Mouse (Mus musculus) erythroblast, embryonic 14.5 days (primary cell): ENCODE measurements around the gene Map1b.

Experiments
- GATA1 ChIP-seq: IDR thresholded peaks from 2 replicates; pipeline ENCODE4 v1.6.1; 2012; ENCODE audit warnings: low read length, inconsistent platforms, mixed read lengths
- TAL1 ChIP-seq: IDR thresholded peaks from 3 replicates; pipeline ENCODE4 v1.6.1; 2012; ENCODE audit warnings: low read length, inconsistent platforms, mixed read lengths

DNA sequence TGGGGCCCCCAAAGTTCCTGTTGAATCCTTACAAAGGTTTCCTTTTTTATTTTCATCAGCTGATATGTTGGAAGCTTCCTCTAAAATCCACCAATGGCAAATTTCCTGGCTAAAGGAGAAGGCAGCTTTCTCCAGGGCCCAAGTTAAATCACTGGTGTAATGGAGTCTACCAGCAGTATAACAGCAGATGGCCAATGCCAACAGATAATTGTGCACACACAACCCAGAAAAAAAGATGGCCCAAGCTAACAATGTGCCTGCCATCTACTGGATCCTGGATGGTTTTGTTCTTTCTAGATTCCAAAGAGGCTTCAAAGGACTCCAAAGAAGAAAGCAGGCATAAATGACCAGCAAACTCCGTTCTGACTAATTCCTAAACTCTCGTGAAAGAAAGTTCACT lies 48.1 kb downstream of the Map1b start:
- TF ChIP-seq GATA1 (no peak), TAL1 (no peak)
